15 mouse cellular contexts compared by ENCODE assay signal in the genomic region with DNA sequence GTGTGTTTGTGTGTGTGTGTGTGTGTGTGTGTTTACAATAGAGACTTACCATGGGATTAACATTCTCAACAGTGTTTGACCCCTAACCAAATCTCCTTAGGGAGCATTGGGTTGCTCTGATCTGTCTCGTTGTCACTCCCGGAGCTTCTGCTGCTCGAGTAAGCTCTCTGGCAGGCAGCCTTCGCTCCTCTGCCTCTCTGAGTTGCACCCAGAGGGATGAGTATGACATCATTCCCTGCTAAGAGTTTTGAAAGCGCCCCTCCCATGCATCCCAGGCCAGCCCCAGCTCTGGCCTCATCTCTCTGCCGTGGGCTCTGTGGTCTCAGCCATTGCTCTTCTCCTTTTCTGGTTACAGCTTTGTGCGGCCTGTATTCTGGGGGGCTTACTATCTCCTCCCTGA. TPM values are rescaled to one million over a fixed set of nuclear protein-coding genes. Genes with fewer than 3 reads are reported as not detected.
DNase-seq lines count a peak whose midpoint lies in the region; ATAC-seq lines count a peak whose summit lies in the region.
"Had no signal": no experiment of that assay in that cellular context is flagged by ENCODE, and none has a peak within 500 bp of the region (broad histone marks: within the 10 kb centered on the region; RNA-seq: fewer than 3 reads in every experiment).

No protein-coding gene starts in this region.

- ATAC-seq in forebrain, embryonic 14.5 days = no peak
- ATAC-seq in midbrain, embryonic 14.5 days (ENCODE audit: low FRiP score, low TSS enrichment) = no peak
- 0 out of 2 replicates have a peak, but pooled peaks have one; percentile 17 for ATAC-seq in stomach, embryonic 14.5 days (ENCODE audit: insufficient number of reproducible peaks, insufficient read depth, low FRiP score, low read depth)
- ATAC-seq: midbrain, embryonic 15.5 days had no signal

- H3K27me3 ChIP-seq in forebrain, embryonic 14.5 days (replicated peaks; ENCODE audit: control insufficient read depth, insufficient read depth, low read length) = no peaks in the 10 kb centered on the region
- H3K27me3 ChIP-seq in forebrain, embryonic 10.5 days (ENCODE audit: poor library complexity, severe bottlenecking) = peaks cover 4% of the 10 kb centered on the region; the same call in 1 of the 2 replicates
- 0 out of 2 replicates have a peak, but pooled peaks cover 3% of the 10 kb centered on the region for H3K27me3 ChIP-seq in midbrain, embryonic 10.5 days (ENCODE audit: low read depth, poor library complexity, severe bottlenecking)
- H3K27me3 ChIP-seq in midbrain, embryonic 14.5 days (ENCODE audit: control insufficient read depth, insufficient read depth, low read length) = no peaks in the 10 kb centered on the region
- H3K27me3 ChIP-seq in heart, embryonic 10.5 days (ENCODE audit: insufficient read depth, poor library complexity, severe bottlenecking) = peaks cover 1% of the 10 kb centered on the region; the same call in 1 of the 2 replicates
- H3K27me3 ChIP-seq in stomach, embryonic 14.5 days (ENCODE audit: control insufficient read depth, insufficient read depth, low read length) = no peaks in the 10 kb centered on the region
- H3K27me3 ChIP-seq: heart, embryonic 13.5 days; midbrain, embryonic 15.5 days had no signal

- no peak overlapping the region for H3K4me3 ChIP-seq in forebrain, embryonic 14.5 days (ENCODE audit: low read depth, low read length)
- no peak overlapping the region for H3K4me3 ChIP-seq in forebrain, embryonic 10.5 days
- no peak overlapping the region for H3K4me3 ChIP-seq in midbrain, embryonic 10.5 days
- no peak overlapping the region for H3K4me3 ChIP-seq in midbrain, embryonic 14.5 days (replicated peaks; ENCODE audit: low read depth, low read length)
- no peak overlapping the region for H3K4me3 ChIP-seq in heart, embryonic 10.5 days
- H3K4me3 ChIP-seq in stomach, embryonic 14.5 days (ENCODE audit: low read depth, low read length) = no peak overlapping the region
- H3K4me3 ChIP-seq: heart, embryonic 13.5 days; left cerebral cortex, adult 2 months; midbrain, embryonic 15.5 days had no signal

- H3K9ac ChIP-seq in forebrain, embryonic 14.5 days (ENCODE audit: low read length) = 0 out of 2 replicates have a peak overlapping the region, but pooled peaks have one; percentile 9
- no peak overlapping the region for H3K9ac ChIP-seq in midbrain, embryonic 14.5 days (replicated peaks; ENCODE audit: low read length)
- no peak overlapping the region for H3K9ac ChIP-seq in stomach, embryonic 14.5 days (replicated peaks; ENCODE audit: low read depth, low read length)
- H3K9ac ChIP-seq: liver, embryonic 14.5 days; midbrain, embryonic 15.5 days had no signal

- H3K36me3 ChIP-seq in forebrain, embryonic 14.5 days (ENCODE audit: control insufficient read depth, insufficient read depth, low read length) = no peaks in the 10 kb centered on the region
- no peaks in the 10 kb centered on the region for H3K36me3 ChIP-seq in forebrain, embryonic 10.5 days (replicated peaks)
- H3K36me3 ChIP-seq in midbrain, embryonic 10.5 days = no peaks in the 10 kb centered on the region
- no peaks in the 10 kb centered on the region for H3K36me3 ChIP-seq in midbrain, embryonic 14.5 days (ENCODE audit: control insufficient read depth, insufficient read depth, low read length)
- no peaks in the 10 kb centered on the region for H3K36me3 ChIP-seq in heart, embryonic 10.5 days
- no peaks in the 10 kb centered on the region for H3K36me3 ChIP-seq in stomach, embryonic 14.5 days (ENCODE audit: control insufficient read depth, insufficient read depth, low read length)
- H3K36me3 ChIP-seq: heart, embryonic 13.5 days; midbrain, embryonic 15.5 days had no signal

- DNase-seq in forebrain, embryonic 14.5 days (ENCODE audit: low spot score) = no peak
- no peak for DNase-seq in forebrain, embryonic 10.5 days (ENCODE audit: extremely low spot score, low spot score)
- no peak for DNase-seq in midbrain, embryonic 10.5 days (ENCODE audit: low spot score)
- no peak for DNase-seq in midbrain, embryonic 14.5 days
- no peak for DNase-seq in heart, embryonic 10.5 days (ENCODE audit: low spot score)
- DNase-seq in spleen, postnatal 36 days (ENCODE audit: low spot score in 2 of 2) = no peak
- DNase-seq in cerebellum, adult 9-10 months = no peak
- DNase-seq: adrenal gland, postnatal 25 days; cerebellum, adult 8-10 months; thymus, postnatal 36 days had no signal

- H3K9me3 ChIP-seq in forebrain, embryonic 14.5 days (replicated peaks; ENCODE audit: control insufficient read depth, low read length) = no peaks in the 10 kb centered on the region
- no peaks in the 10 kb centered on the region for H3K9me3 ChIP-seq in forebrain, embryonic 10.5 days
- H3K9me3 ChIP-seq in midbrain, embryonic 10.5 days (replicated peaks) = no peaks in the 10 kb centered on the region
- H3K9me3 ChIP-seq in midbrain, embryonic 14.5 days (ENCODE audit: control insufficient read depth, low read length) = no peaks in the 10 kb centered on the region
- no peaks in the 10 kb centered on the region for H3K9me3 ChIP-seq in heart, embryonic 10.5 days
- H3K9me3 ChIP-seq in stomach, embryonic 14.5 days (ENCODE audit: control insufficient read depth, low read depth, low read length) = no peaks in the 10 kb centered on the region
- H3K9me3 ChIP-seq: heart, embryonic 13.5 days; midbrain, embryonic 15.5 days had no signal

- no peaks in the 10 kb centered on the region for H3K4me1 ChIP-seq in forebrain, embryonic 14.5 days (ENCODE audit: control insufficient read depth, insufficient read depth, low read length)
- peaks cover 38% of the 10 kb centered on the region for H3K4me1 ChIP-seq in forebrain, embryonic 10.5 days
- H3K4me1 ChIP-seq in midbrain, embryonic 10.5 days = peaks cover 41% of the 10 kb centered on the region
- H3K4me1 ChIP-seq in midbrain, embryonic 14.5 days (ENCODE audit: control insufficient read depth, insufficient read depth, low read length) = no peaks in the 10 kb centered on the region
- peaks cover 53% of the 10 kb centered on the region for H3K4me1 ChIP-seq in heart, embryonic 10.5 days
- H3K4me1 ChIP-seq in stomach, embryonic 14.5 days (ENCODE audit: control insufficient read depth, insufficient read depth, low read length) = peaks cover 12% of the 10 kb centered on the region; the same call in 1 of the 2 replicates
- H3K4me1 ChIP-seq: midbrain, embryonic 15.5 days had no signal

- no peak overlapping the region for H3K27ac ChIP-seq in forebrain, embryonic 14.5 days (ENCODE audit: low read depth, low read length)
- H3K27ac ChIP-seq in forebrain, embryonic 10.5 days = no peak overlapping the region
- H3K27ac ChIP-seq in midbrain, embryonic 10.5 days (replicated peaks) = 0 out of 2 replicates have a peak overlapping the region, but pooled peaks have one; percentile 28
- H3K27ac ChIP-seq in midbrain, embryonic 14.5 days (replicated peaks; ENCODE audit: low read depth, low read length) = no peak overlapping the region
- peak overlapping the region; percentile 52; the same call in 1 of the 2 replicates for H3K27ac ChIP-seq in heart, embryonic 10.5 days
- no peak overlapping the region for H3K27ac ChIP-seq in stomach, embryonic 14.5 days (ENCODE audit: low read length)
- H3K27ac ChIP-seq: heart, embryonic 13.5 days; liver, embryonic 14.5 days; midbrain, embryonic 15.5 days had no signal

- 58% methylated on average over 7 of the region's 7 CpGs for WGBS in forebrain, embryonic 14.5 days
- 76% methylated on average over 7 of the region's 7 CpGs for WGBS in forebrain, embryonic 10.5 days
- WGBS in midbrain, embryonic 10.5 days = 64% methylated on average over 7 of the region's 7 CpGs
- WGBS in midbrain, embryonic 14.5 days = 43% methylated on average over 7 of the region's 7 CpGs
- WGBS in heart, embryonic 10.5 days = 56% methylated on average over 7 of the region's 7 CpGs
- 44% methylated on average over 7 of the region's 7 CpGs for WGBS in stomach, embryonic 14.5 days

- no peak overlapping the region for H3K4me2 ChIP-seq in forebrain, embryonic 14.5 days (ENCODE audit: low read length)
- no peak overlapping the region for H3K4me2 ChIP-seq in midbrain, embryonic 14.5 days (ENCODE audit: low read length)
- no peak overlapping the region for H3K4me2 ChIP-seq in stomach, embryonic 14.5 days (replicated peaks; ENCODE audit: low read depth, low read length)
- H3K4me2 ChIP-seq: midbrain, embryonic 15.5 days had no signal

RNA-seq across cellular contexts. Expression of gene Wnt11, which starts 33.8 kb away (rescaled TPM):
- 0.26 and 0.50 TPM in 2 replicates for polyA plus RNA-seq in forebrain, embryonic 14.5 days (2014; fragmentation: Nextera tagmentation; extraction: Ambion mirVana)
- polyA plus RNA-seq in forebrain, embryonic 10.5 days (2016; fragmentation: Nextera tagmentation; extraction: Ambion mirVana) = 0.17 and 0.32 TPM in 2 replicates
- 0.62 and 0.70 TPM in 2 replicates for polyA plus RNA-seq in midbrain, embryonic 10.5 days (2016; fragmentation: Nextera tagmentation; extraction: Ambion mirVana)
- polyA plus RNA-seq in midbrain, embryonic 14.5 days (2014; fragmentation: Nextera tagmentation; extraction: Ambion mirVana) = 0.58 and 0.64 TPM in 2 replicates
- polyA plus RNA-seq in heart, embryonic 10.5 days (2016; fragmentation: Nextera tagmentation; extraction: Ambion mirVana) = 29.0 and 29.4 TPM in 2 replicates
- 7.2 and 8.6 TPM in 2 replicates for polyA plus RNA-seq in stomach, embryonic 14.5 days (2014; fragmentation: Nextera tagmentation; extraction: Ambion mirVana)

Comparison
In these comparisons a context has a peak if more than half of its experiments do, and no peak if none do; other contexts are left out.
1. H3K27ac ChIP-seq: peak in midbrain, embryonic 10.5 days (single experiment) and heart, embryonic 10.5 days (single experiment); none in forebrain, embryonic 14.5 days (single experiment), forebrain, embryonic 10.5 days (single experiment), midbrain, embryonic 14.5 days (single experiment) and stomach, embryonic 14.5 days (single experiment).